Mouse (Mus musculus): Measurements from ENCODE around the gene Ankrd45.

DNA sequence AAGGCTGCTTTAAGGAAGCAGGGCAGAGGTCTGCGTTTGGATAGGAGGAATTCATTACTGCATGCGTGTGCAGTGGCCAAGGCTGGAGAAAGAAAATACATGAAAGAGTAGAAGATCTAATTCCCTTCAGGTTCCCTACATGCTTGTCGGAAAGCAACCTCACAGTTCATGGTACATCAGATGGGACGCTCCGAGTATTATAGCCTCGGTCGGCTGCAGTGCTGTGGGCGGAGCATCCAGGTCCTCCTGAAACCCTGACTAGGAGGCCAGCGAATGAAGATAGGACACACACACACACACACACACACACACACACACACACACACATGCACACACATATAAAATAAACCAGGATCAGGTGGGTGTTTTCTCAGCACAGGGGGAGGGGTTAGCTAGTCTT is 41.2 kb downstream of the Ankrd45 start:
- TF ChIP-seq POLR2A (IDR thresholded peaks at IDR 0.05; ENCODE audit: low read depth, low read length) (no peak), CTCF (IDR thresholded peaks at IDR 0.05; ENCODE audit: extremely low read depth, insufficient read length, insufficient replicate concordance, low read depth, low read length) (no peak)
